Mouse (Mus musculus): ENCODE measurements around the gene Ptch1. TPM values are rescaled to one million over a fixed set of nuclear protein-coding genes. Genes with fewer than 3 reads are reported as not detected.

Ptch1 gene
- polyA plus RNA-seq, 1 experiment = 0.26 TPM

DNA sequence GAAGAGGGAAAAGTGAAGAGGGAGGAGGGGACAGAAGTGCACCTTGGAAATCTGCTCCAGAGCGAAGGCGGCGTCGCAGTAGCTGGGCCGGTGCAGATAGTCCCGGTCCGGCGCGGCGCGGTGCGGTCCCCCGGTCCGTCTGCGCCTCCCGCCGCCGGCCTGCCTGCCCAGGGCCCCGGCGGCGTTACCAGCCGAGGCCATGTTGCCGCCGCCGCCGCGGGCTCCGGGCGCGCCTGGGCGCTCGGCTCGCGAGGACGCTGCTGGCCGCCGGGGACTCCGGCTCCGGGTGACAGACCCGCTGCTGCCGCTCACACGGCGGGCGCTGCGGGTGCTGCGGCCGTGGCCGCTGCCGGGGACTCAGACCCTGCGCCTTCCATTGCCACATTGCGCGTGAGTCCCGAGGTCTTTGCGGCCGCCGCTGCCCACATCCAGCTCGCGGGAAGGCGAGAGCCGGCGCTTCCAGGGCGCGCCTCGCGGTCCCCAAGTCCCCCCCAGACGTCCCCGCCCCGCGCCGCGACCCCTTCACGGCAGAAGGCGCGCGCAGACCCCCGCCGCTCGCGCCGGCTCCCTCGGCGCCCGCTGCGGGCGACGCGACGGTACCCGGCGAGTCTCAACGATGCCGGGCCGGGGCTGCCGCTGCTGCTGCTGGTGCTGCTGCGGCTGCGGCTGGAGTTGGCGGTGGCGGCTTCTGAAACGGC, 7.9 kb downstream of the Ptch1 start:
- TF ChIP-seq GATA1 (IDR thresholded peaks at IDR 0.05; ENCODE audit: low read length) (no peak), TAL1 (IDR thresholded peaks at IDR 0.05; ENCODE audit: low read length) (no peak)
- Histone ChIP-seq H3K4me1 (ENCODE audit: control insufficient read depth) (peaks cover 72% of the 10 kb centered on the region), H3K9me3 (ENCODE audit: control insufficient read depth, low read length) (no peaks in the 10 kb centered on the region), H3K27me3 (ENCODE audit: control insufficient read depth) (peaks cover 25% of the 10 kb centered on the region), H3K36me3 (ENCODE audit: control insufficient read depth) (peaks cover 11% of the 10 kb centered on the region), H3K4me3 (replicated peaks) (peak overlapping the region; percentile 100)

DNA sequence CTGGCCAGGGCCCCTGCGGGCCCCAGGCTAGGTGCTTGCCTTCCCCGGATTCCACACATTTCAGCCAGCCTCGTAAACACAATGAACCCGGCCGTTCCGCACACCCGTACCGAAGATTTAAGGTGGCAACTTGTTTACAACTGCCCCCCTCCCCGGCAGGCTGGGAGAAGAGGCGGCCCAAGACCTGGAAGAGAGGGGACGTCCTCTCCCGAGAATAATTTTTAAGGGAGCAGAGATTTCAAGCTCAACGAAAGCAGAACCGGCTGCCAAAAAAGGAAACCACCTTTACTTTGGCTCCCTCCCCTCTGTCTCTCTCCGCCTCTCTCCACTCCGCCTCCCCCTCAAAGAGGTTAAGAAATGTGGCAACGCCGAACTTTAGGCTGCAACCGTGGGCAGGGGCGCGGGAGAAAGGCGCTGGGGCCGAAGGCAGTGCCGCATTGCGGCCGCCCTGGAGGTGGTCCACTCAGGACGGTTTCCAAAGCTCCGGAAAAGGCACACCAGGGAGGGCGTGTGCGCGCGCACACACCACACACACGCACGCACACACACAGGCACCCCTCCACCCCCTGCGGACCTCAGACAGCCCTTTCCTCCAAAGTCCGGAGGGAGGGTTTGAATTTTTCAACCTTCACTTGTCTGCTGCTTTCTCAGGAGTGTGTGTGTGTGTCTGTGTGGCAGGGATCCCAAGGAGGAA, 8.6 kb downstream of the Ptch1 start:
- Histone ChIP-seq H3K36me3 (ENCODE audit: control insufficient read depth) (peaks cover 17% of the 10 kb centered on the region), H3K4me3 (replicated peaks) (peak overlapping the region; percentile 100), H3K27me3 (ENCODE audit: control insufficient read depth) (peaks cover 18% of the 10 kb centered on the region), H3K9me3 (ENCODE audit: control insufficient read depth, low read length) (no peaks in the 10 kb centered on the region), H3K4me1 (ENCODE audit: control insufficient read depth) (peaks cover 78% of the 10 kb centered on the region)
- no peak for TF ChIP-seq GATA1 (IDR thresholded peaks at IDR 0.05; ENCODE audit: low read length)
- no peak for TF ChIP-seq TAL1 (IDR thresholded peaks at IDR 0.05; ENCODE audit: low read length)

DNA sequence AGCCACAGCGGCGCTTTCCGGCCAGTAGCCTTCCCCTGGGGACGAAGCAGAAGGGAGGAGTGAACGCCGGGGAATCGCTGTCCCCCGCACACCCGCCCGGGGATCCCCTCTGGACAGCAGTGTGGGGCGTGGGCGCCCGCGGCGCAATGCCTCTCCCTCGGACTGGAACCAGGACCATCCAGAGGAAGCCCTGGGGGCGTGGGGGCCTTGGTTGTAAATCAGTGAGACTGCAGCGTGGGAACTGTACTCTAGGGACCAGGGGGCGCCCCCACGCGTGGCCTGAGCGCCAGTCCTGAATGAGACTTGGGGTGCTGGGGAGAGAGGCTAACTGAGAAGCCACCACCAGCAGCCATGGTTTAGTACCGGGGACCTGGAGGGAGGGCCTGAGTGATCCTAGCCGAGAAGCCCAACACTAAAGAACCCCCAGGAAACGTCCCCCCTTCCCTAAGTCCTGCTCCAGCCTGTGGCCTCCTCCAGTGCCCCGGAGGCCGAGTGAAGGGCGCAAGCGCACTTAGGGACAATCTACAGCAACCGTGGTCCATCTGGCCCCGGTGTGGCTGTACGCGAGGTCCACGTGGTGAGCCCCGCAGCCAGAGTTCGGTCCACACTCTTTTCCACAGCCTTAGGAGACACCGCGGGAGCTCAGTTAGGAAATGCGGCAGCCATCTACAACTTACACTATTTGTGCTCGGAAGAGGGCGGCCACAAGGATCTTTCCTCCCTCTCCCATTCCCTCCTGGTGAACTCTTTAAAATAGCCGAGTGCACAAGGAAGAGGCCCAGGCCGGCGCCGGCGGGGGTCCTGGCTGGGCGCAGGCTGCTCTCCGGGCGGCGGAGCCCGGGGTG, 9.4 kb downstream of the Ptch1 start:
- Histone ChIP-seq H3K4me1 (ENCODE audit: control insufficient read depth) (peaks cover 80% of the 10 kb centered on the region), H3K4me3 (replicated peaks) (peak overlapping the region; percentile 100)
- TF ChIP-seq GATA1 (IDR thresholded peaks at IDR 0.05; ENCODE audit: low read length) (no peak), TAL1 (IDR thresholded peaks at IDR 0.05; ENCODE audit: low read length) (no peak)

DNA sequence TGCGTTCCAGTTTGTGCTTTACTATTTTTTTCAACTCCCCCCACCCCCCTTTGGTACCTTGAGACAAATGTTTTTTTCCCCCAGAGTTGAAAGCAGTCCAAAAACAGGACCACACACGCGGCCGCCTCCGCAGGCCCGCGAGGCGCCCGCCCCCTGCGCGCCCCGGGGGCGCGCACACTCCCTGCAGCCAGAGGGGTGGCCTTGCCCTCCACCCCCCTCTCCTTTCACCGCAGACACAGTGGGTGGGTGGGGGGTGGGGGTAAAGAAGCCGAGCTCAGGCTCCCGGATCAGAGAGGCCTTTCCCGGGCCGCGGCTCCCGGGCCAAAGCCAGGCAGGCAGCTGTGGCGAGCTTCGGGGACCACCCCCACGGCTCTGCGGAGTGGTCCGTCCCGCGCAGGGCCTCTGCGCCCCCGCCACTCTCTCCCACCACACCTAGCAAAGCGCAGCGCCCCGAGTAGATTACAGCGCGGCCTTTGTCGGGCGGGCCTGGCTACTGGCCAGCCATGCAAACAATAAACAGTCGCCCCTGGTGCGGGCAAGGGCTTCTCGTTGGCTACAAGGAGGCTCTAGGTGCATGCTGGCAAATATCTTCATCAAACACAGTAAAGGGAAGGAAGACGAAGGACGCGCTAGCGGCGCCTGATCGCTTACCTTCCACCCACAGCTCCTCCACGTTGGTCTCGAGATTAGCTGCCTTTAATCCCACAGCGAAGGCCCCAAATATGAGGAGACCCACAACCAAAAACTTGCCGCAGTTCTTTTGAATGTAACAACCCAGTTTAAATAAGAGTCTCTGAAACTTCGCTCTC, 10.2 kb downstream of the Ptch1 start:
- Histone ChIP-seq H3K27me3 (ENCODE audit: control insufficient read depth) (peaks cover 2% of the 10 kb centered on the region), H3K4me3 (replicated peaks) (peak overlapping the region; percentile 100), H3K36me3 (ENCODE audit: control insufficient read depth) (peaks cover 29% of the 10 kb centered on the region), H3K9me3 (ENCODE audit: control insufficient read depth, low read length) (no peaks in the 10 kb centered on the region), H3K4me1 (ENCODE audit: control insufficient read depth) (peaks cover 77% of the 10 kb centered on the region)
- TF ChIP-seq TAL1 (IDR thresholded peaks at IDR 0.05; ENCODE audit: low read length) = no peak
- no peak for TF ChIP-seq GATA1 (IDR thresholded peaks at IDR 0.05; ENCODE audit: low read length)

More for the DNA sequence above, 9.4 kb downstream of the Ptch1 start:
- Histone ChIP-seq H3K9me3 (ENCODE audit: control insufficient read depth, low read length) (no peaks in the 10 kb centered on the region), H3K36me3 (ENCODE audit: control insufficient read depth) (peaks cover 22% of the 10 kb centered on the region), H3K27me3 (ENCODE audit: control insufficient read depth) (peaks cover 10% of the 10 kb centered on the region)

DNA sequence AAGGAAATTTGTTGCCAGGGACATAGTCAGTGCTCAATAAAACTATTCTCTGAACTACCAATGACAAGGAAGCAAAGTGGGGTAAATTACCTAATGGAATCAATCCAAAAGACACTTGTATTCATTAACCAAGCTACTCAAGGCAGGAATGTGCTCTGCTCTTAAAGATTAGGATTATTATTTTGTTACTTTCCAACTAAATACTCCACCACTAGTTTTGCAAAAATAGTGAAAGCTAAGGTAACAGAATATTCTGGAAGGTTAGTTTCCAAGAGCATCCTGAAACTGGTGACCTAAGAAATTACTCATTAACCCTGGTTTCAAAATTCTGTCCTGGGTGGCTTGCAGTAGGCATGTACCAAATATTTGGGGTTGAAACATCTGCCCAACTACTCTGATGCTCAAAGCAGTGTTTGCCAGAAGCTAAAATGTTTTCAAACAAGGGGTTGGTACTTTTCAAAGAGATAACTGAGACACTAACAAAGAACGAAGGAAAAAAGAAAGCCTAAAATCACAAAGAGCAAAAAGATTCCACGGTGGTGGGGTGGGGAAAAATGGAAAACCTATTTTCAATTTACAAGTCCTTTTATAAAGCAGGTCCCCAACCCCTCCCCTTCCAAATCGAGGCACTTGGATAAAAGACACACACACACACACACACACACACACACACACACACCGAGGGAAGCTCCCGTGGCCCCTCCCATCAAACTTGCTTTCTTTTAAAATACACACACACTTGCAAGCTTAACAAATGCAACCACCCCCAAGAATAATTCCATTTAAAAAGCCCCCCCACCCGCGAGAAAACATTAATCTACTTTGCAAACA, 11.0 kb downstream of the Ptch1 start:
- H3K27me3 ChIP-seq (ENCODE audit: control insufficient read depth) = no peaks in the 10 kb centered on the region
- no peak for TF ChIP-seq TAL1 (IDR thresholded peaks at IDR 0.05; ENCODE audit: low read length)
- no peak for TF ChIP-seq GATA1 (IDR thresholded peaks at IDR 0.05; ENCODE audit: low read length)
- no peaks in the 10 kb centered on the region for H3K9me3 ChIP-seq (ENCODE audit: control insufficient read depth, low read length)
- peaks cover 34% of the 10 kb centered on the region for H3K36me3 ChIP-seq (ENCODE audit: control insufficient read depth)
- H3K4me3 ChIP-seq (replicated peaks) = peak overlapping the region; percentile 100
- H3K4me1 ChIP-seq (ENCODE audit: control insufficient read depth) = peaks cover 76% of the 10 kb centered on the region

DNA sequence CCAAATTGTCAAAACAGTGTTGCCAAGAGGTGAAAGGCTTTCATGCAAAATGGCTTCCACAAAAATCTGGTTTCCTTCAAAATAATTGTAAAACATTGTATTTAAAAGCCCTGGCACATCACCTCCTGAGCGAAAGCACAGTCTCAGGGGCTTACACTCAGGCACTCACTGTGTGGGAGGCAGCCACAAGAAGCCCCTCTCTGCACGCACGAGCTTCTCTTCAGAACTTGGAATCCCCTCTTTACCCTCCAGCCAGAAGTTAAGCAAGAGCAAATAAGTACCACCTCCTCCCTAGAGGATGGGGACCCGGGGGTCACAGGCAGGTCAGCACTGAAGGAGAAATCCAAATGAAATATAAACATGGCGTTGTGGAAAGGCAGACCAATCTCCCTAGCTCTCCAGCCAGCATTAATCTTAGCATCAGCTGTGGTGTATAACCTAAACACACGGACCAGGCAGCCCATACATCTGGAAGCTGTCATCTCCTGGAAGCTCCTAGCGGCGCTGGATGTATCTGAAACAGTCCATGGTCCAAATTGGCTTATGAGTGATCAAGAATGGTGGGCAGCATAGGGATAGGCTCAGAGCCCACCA, 15.0 kb downstream of the Ptch1 start:
- Histone ChIP-seq H3K36me3 (ENCODE audit: control insufficient read depth) (peaks cover 43% of the 10 kb centered on the region), H3K4me1 (ENCODE audit: control insufficient read depth) (peaks cover 47% of the 10 kb centered on the region)
- TF ChIP-seq TAL1 (IDR thresholded peaks at IDR 0.05; ENCODE audit: low read length) (no peak), GATA1 (IDR thresholded peaks at IDR 0.05; ENCODE audit: low read length) (no peak)

DNA sequence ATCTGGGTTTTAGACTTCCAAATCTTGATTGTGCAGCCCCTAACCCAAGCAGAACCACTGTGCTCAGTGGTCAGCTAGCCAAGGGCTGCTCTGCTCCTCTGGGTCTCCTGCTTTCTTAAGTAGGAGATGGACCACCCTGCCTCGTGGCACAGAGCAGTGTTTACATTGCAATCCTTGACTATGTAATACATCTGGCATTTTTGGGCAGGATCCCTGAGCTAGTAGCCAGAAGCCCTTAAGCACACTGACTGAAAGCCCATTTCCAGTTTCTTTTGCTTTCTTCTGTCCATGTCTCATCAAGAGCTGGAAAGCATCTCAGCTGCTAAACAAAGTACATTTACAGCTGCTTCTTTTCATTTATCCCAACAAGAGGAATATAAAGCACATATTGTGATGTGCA, 17.0 kb downstream of the Ptch1 start:
- H3K4me1 ChIP-seq (ENCODE audit: control insufficient read depth) = peaks cover 31% of the 10 kb centered on the region
- no peaks in the 10 kb centered on the region for H3K27me3 ChIP-seq (ENCODE audit: control insufficient read depth)
- TF ChIP-seq TAL1 (IDR thresholded peaks at IDR 0.05; ENCODE audit: low read length) (no peak), GATA1 (IDR thresholded peaks at IDR 0.05; ENCODE audit: low read length) (no peak)
- peaks cover 53% of the 10 kb centered on the region for H3K36me3 ChIP-seq (ENCODE audit: control insufficient read depth)
- H3K4me3 ChIP-seq (replicated peaks) = no peak overlapping the region
- no peaks in the 10 kb centered on the region for H3K9me3 ChIP-seq (ENCODE audit: control insufficient read depth, low read length)

More for the DNA sequence above, 15.0 kb downstream of the Ptch1 start:
- Histone ChIP-seq H3K9me3 (ENCODE audit: control insufficient read depth, low read length) (no peaks in the 10 kb centered on the region), H3K27me3 (ENCODE audit: control insufficient read depth) (no peaks in the 10 kb centered on the region), H3K4me3 (replicated peaks) (no peak overlapping the region)

Data from erythroblast, embryonic 14.5 days (primary cell).